Mouse (Mus musculus): Measurements from ENCODE around the gene Uqcr11. TPM values are rescaled to one million over a fixed set of nuclear protein-coding genes. Genes with fewer than 3 reads are reported as not detected.
A peak's percentile ranks its signal among the peaks of the same experiment; 100 is the strongest.

Gene Uqcr11
- total RNA-seq, 2 experiments from 2014 or later, result 254 to 702 TPM

DNA sequence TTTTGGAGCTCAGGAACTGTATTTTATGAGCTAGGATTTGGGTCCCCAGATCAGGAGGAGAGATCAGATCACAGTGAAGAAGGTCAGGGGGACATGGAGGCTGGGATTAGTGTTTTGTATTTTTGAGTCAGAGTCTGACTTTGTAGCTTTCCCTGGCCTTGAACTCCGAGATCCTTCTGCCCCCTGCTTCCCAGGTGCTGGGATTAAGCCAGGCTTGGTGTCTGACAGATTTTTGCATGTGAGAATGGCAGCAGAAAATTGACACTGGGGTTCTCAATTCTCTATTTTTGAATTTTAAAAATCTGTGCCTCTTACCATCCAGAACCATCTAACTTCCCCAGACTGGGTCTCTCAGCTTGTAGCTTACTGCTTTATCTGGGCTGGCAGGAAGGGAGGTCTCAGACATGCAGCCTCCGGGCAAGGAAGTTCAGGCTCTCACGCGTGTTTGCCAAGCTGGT is 5.9 kb downstream of the Uqcr11 start:
- no peak for ATAC-seq (replicated peaks; ENCODE audit: low FRiP score, low TSS enrichment, poor library complexity, severe bottlenecking)

DNA sequence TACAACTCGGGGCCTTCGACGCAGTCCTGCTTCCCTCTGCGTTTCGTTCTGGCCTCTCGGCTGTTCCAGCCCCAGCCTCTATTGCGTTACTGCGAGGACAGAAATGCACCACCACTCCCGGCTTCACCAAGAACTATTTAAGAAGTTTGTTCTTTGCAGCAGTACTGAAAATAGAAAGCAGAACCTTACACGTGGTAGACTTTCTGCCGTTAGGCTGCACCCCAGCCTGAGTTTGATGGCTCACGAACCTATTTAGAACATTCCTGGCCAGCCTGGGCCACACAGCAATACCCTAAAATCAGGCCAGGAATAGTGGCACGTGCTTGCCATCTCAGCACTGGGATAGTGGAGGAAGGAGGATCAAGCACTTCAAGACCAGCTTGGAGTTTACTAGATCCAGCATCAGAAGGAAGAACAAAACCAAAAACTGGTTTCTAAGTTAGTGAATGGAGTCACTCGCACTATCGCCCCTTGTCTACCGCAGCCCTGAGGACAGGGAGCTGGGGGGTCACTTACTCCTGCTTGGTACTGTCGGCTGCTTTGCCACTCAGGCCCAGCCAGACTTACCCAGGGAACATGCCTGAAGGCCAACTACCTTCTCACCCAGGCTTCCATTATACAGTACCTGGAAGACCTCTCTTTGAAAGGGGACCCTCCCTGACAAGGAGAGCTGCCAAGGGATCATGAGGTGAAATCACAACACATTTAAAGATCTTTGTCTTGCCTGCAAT is 6.5 kb downstream of the Uqcr11 start:
- no peak; the same call in 1 of the 2 replicates for ATAC-seq (replicated peaks; ENCODE audit: low FRiP score, low TSS enrichment, poor library complexity, severe bottlenecking)

DNA sequence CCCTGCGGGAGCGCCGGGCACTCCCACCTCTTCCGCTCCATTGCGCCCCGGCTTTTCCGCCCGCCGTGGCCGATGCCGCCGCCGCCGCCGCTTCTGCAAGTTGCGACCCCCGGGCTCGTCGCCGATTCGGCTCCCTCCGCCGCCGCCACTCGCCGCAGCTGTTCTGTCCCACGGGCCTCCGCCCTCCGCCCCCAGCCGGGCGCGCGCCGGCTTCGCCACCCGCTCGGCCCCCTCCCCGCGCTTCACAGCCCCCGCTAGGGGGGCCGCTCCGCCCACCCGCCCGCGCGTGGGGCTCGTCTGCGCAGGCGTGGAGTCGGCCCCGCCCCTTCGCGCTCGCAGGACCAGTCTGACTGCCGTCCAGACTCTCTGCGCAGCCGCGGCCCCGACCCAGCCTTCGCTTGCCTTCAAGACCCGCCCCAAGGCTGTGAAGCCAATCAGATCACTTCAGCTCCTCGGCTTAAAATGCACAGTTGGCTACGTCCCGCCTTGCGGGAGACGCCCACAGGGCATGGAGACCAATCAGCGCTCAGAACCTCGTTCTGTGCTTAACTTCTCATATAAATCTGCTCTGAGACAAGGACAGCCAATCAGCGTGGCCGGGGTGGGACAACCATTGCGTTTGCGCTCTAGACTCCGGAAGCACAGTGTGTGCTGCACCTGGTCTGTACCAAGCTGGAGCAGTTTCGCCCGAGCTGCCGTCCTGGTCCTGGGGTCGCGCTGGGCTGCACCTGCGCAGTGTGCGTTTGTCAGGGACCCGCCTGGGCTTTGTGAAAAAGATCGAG is 7.2 kb downstream of the Uqcr11 start, which contains the start of gene Mbd3:
Gene Mbd3, minus strand, starts transcription at position 360 of the 782 bp plus-strand sequence.
- peak; percentile 91 for ATAC-seq (replicated peaks; ENCODE audit: low FRiP score, low TSS enrichment, poor library complexity, severe bottlenecking)

DNA sequence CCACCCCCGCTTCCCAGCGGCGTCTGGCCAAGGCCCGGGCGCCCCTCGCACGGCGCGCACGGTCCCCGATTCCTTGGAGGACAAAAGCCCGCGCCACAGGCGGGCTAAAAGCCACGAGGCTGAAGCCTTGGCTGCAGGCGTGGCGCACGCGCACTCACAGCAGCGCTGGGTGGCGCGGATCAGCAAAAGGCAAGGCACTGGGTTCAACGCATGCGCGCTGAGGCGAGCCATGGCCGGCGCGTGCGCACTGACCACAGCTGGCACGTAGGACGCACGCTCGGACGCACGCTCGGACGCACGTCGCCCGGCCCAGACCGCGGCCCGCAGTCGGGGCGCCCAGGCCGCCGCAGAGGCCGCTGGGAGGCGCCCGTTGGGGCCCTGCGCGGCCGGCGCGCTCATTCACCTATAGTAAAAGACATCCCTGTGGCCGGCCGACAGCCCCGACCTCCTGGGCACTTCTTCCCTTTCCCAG is 7.9 kb downstream of the Uqcr11 start:
- peak; percentile 66 for ATAC-seq (replicated peaks; ENCODE audit: low FRiP score, low TSS enrichment, poor library complexity, severe bottlenecking)

DNA sequence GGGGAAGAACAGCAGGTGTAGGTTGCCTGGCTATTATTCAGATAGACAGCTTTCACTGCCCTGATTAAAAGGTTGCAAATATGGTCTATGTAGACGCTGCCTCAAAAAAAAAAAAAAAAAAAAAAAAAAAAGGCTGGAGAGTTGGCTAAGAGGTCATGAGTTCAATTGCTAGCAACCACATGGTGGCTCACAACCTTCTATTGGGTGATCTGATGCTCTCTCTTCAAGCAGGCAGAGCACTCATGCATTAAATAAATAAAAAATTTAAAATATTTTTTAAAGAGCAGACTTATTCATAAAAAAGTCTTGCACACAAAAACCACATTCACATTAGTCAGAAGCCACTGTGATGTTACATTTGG is 8.5 kb downstream of the Uqcr11 start:
- no peak for ATAC-seq (replicated peaks; ENCODE audit: low FRiP score, low TSS enrichment, poor library complexity, severe bottlenecking)

DNA sequence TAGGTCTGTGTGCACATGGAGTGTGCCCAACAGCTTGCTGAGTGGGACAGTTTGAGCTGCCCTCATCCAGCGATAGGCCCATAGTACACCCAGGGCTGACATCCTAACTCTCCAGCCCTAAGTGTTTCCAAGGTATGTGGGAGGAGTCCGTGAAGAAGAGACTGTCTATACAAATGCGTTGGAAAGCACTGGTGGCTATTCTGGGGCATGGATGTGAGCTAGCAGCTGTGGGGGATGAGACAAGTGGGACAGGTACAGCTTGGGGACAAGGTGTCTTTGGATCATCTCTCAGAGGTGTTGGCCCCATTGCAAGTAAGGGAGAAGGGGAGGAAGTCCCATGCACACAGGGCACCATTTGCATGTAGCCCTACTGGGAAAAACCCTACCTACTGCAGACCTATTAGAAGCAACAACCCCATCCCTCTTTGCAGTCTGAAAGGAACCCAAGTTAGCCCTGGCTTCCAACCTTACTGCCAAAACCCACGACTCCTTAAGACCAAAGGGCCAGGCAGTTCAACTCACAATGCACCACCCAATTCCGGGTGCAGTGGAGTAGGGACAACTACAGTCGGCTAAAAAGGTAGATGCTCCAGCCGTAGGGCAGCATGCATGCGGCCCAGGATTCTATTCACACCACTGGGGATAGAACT is 9.0 kb downstream of the Uqcr11 start:
- no peak for ATAC-seq (replicated peaks; ENCODE audit: low FRiP score, low TSS enrichment, poor library complexity, severe bottlenecking)

DNA sequence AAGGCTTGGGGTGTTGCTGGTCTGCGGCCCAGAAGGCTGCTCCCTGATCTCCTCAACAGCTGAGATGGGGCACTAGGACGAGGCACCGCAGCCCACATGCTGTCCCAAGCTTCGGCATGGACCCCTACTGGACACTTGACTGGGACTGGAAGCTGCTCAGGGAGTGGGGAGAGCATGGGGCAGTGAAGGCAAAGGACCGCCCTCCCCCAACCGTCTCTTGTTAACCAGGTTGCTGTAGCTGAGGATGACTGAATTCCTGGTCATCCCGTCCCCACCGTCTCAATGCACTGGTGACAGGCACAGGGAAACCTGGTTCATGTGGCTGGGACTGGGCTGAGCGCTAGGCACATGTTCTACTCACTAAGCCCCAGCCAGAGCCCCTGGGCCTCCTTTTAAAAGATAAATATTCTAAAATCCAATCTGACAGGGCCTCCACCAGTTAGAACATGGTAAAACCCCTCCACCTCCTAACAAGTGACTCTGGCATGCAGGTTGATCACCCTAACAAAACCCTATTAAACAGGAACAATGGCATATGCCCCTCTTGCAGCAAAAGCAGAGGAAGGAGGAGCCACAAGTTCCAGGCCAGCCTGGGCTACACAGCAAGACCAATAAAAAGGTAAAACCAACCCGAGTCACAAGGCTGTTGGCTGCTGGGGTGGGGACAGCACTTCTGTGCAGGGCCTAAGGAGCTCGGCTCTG is 9.7 kb downstream of the Uqcr11 start:
- no peak for ATAC-seq (replicated peaks; ENCODE audit: low FRiP score, low TSS enrichment, poor library complexity, severe bottlenecking)

DNA sequence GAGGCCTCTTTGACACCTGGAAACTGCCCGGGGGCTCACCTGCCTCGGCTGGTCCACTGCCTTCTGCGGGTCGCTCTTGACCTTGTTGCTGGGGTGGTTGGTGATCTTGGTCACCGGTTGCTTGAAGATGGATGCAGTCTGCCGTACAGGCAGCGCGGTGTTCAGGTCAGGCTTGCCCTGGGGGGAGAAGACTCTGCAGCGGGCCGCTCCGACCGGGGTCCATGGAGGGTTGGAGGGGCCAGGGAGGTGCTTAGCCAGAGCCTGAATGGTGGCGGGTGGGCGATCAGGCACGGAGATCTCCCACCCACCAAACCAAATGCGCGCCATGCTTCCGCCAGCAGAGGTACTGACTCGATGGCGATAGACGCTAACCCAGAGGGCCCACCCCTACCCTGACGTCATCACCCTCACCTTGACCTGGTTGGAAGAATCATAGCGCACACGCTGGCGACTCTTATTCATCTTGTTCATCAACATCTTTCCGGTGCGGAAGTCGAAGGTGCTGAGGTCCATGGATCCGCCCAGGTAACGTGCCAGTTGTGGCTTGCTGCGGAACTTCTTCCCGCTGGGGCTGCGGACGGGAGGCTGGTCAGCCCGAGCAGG is 11.5 kb downstream of the Uqcr11 start:
- no peak for ATAC-seq (replicated peaks; ENCODE audit: low FRiP score, low TSS enrichment, poor library complexity, severe bottlenecking)

DNA sequence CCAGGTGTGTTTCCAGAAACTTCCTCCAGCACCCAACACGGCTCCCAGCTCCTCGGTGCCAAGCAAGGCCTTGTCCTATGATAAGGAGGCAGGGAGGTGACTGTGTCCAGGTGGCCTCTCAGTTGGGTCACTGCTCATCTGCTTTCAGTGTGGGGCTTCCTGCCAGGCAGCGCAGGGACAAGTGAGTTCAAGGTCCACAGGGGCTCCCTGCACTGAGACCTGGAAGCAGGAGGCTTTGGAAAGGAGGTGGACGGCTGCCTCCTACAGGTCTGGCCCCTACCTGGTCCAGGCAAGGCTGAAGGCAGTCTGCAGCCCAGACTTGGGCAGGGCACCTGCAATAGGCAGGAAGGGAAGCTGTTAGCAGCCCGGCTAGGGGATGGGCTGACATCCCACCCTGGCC is 13.9 kb downstream of the Uqcr11 start:
- no peak for ATAC-seq (replicated peaks; ENCODE audit: low FRiP score, low TSS enrichment, poor library complexity, severe bottlenecking)

DNA sequence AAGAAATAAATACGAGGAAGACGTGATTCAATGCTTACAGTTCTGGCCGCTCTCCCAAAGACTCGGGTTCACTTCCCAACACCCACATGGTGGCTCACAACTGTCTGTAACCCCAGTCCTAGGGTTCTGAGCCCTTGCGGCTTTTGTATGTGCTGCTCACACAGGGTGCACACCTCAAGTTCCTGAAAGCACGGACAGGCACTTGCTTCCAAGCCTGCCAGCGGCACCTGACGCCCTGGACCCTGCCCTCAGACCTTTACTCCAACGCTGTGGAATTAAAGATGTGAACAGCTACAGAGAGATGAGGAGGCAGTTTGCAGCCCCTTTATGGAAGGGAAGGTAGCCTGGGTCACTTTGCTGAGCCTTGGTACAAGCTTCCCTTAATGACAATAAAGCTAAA is 15.9 kb downstream of the Uqcr11 start:
- no peak for ATAC-seq (replicated peaks; ENCODE audit: low FRiP score, low TSS enrichment, poor library complexity, severe bottlenecking)

DNA sequence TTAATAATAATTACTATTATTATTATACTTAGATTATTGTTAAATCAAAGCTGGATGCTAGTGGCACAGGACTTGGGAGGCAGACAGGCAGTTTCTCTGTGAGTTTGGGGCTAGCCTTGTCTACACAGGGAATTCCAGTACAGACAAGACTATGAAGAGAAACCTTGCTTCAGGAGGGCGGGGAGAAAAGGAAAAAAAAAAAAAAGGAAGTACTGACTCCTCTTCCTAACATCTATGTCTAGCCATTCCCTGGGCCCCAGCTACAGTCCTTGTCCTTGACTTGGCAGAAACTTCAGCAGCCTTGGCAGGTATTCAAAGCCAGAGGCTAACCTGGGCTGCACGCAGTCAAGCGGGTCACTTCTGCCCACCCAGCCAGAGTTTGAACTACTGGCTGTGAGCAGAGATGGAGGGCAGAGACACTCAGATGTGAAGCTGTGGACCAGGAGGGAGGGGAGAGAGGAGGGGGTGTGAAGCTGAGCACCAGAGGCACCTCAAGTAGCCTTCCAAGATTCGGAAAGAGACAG is 17.4 kb downstream of the Uqcr11 start:
- no peak for ATAC-seq (replicated peaks; ENCODE audit: low FRiP score, low TSS enrichment, poor library complexity, severe bottlenecking)

DNA sequence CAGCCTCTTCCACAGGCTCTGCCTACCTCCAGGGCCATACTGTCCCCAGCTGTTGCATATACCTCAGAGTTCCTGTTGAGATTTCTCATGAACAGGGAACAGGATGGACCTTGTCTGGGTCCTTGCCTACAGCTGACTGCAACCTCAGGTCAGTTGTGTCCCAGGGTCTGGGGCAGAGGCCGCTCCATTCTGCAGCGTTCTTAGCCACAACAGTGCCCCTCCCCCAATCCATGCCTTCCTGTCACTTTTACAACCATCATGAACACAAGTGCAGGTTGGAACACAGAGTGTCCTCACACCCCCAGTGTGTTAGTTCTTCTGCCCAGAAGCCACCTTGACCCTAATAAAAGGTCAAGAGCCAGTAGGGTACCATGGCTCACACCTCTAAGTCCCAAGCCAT is 17.9 kb downstream of the Uqcr11 start:
- no peak for ATAC-seq (replicated peaks; ENCODE audit: low FRiP score, low TSS enrichment, poor library complexity, severe bottlenecking)

DNA sequence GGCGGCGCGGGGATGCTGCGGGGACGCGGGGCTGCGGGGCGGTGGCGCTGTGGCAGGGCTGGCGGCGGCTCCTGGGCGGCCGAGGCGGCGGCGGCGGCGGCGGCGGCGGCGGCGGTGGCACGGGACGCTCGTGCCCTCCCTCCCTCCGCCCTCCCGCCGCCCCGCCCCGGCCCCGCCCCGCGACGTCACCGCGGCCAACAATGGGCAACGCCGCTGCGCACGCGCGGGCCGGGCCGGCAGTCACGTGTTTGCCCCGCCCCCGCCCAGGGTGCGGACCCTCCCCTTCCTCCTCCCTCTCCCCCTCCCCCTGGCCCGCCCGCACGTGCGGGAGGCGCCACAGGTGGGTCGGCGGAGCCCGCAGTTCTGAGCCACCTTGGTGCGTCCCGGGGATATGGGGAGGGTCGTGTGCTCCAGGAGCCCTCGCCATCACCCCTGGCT is 19.1 kb downstream of the Uqcr11 start, which contains the start of gene Mex3d:
Gene Mex3d, minus strand, starts transcription at position 138 of the 438 bp plus-strand sequence.
- ATAC-seq (replicated peaks; ENCODE audit: low FRiP score, low TSS enrichment, poor library complexity, severe bottlenecking), result 0 out of 2 replicates have a peak, but pooled peaks have one; percentile 0

DNA sequence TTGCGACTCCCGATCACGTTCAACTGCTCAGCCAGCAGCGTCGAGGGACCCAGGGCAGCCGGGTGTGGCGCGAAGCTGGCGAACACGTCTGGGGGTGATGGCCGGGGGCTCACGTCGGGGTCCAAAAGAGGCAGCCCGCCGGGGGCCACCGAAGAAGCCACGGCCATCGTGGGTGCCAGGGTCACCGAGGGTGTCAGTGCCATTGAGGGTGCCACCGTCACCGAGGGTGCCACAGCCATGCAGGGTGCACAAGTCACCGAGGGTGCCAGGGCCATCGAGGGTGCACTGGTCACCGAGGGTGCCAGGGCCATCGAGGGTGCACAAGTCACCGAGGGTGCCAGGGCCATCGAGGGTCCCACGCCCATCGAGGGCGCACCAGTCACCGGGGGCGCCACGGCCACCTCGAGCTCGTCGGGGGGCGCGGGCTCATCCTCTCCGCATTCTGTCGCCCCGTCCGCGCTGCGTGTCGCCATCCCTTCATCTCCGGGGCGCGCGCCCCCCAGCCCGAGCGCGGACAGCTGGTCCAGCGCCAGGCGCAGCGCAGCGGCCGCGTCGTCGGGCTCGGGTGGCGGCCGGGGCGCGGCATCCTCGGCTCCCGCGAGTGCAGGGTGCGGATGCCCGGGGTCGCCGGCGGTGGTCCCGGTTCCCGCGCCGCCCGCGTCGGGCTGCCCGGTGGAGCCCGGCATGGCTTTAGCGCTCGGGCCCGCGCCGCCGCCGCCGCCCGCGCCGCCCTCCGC is 19.7 kb downstream of the Uqcr11 start:
- no peak for ATAC-seq (replicated peaks; ENCODE audit: low FRiP score, low TSS enrichment, poor library complexity, severe bottlenecking)

DNA sequence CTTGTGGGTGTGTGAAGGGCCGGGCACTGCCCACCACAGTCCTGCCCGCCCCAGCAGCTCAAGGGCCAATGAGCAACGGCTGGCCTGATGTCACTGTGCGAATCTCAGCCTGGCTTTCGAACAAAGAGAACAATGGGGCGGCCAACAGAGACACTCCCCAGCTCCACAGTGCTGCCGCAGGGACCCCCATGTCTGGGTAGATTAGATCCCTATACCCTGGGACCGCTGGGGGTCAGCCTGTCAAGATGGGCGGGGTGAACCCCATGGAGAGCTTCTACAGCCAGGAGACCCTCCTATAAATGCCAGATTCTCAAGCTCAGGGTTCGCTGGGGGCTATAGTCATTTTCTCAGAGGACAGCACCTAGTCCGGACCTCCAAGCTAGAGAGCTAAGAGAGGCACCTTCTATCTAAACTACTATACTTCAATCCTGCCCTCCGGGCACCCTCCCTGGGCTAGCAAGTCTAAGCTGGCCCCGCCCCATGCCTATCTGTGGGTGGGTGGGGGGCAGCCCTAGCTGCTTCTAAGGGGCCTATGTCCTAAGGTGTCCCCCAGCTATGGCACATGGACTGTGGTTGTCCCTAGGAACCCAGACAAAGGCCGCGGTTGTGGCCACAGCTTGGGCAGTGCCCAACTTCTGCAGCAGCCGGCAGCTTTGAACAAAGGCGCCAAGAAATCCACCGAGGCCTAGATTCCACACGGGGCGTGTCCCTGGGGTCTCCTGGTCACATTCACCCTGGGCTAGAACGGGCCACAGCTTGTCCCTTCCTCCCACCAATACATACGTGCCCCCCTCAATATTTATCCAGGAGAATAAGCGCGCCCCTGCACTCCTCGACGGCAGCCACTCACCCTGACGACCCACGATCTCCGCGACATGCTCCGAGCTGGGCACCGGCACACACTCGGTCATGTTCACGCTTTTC is 20.6 kb downstream of the Uqcr11 start:
- no peak for ATAC-seq (replicated peaks; ENCODE audit: low FRiP score, low TSS enrichment, poor library complexity, severe bottlenecking)

DNA sequence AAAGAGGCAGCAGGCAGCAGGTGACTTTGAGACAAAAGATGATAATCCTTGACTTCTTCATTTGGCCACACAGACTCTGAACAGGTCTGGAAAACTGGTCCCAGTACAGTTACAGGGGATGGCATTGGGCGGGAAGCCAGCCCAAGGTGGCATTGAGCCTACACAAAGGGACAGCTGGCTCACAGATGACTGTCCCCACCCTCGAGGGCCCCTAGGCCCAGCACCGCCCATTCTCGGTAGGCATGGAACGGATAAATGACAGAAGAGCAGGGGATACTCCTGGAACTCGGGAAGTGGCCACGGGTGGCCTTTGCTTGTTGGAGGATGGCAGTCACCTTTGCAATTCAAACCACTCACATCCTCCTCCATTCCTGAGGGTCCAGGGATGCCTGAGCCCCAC is 21.3 kb downstream of the Uqcr11 start:
- ATAC-seq (replicated peaks; ENCODE audit: low FRiP score, low TSS enrichment, poor library complexity, severe bottlenecking), result no peak

DNA sequence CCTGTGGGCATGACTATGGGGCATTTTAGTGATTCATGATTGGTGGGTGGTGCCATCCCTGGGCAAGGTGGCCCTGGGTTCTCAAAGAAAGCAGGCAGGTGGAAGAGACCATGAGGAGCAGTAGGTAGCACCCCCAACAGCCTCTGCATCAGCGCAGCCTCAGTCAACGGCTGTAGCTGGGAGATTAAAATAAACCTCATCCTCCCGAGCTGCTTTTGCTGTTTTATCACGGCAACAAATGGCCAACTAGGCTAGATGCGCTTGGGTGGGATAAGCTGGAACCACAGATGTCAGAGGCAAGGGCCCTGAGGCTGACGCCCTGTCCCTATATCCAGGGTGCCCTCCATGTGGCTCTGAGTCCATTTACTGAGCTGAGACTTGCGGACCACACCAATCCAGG is 21.9 kb downstream of the Uqcr11 start:
- peak; percentile 73 for ATAC-seq (replicated peaks; ENCODE audit: low FRiP score, low TSS enrichment, poor library complexity, severe bottlenecking)

Data from megakaryocyte-erythroid progenitor cell, adult 5-6 weeks (primary cell).